Mouse (Mus musculus) embryonic fibroblast, embryonic 13.5 days (primary cell): ENCODE data around the gene Als2cr12.

Source experiments
- CTCF ChIP-seq: IDR thresholded peaks from 2 replicates; pipeline ENCODE4 v1.5.1; 2011; ENCODE audit warnings: mild to moderate bottlenecking, control low read depth, low read length, moderate library complexity, borderline replicate concordance; ENCODE audit not compliant: insufficient read depth
- POLR2A ChIP-seq: IDR thresholded peaks from 2 replicates; pipeline ENCODE4 v1.6.1; 2011; ENCODE audit warnings: low read depth, mild to moderate bottlenecking, control low read depth, low read length, moderate library complexity

- TF ChIP-seq POLR2A (no peak), CTCF (no peak)
Measured at GRCm38 (mm10) chr1:58735962-58736361, 40.2 kb upstream of the Als2cr12 start.
